Mouse (Mus musculus) testis, postnatal 10 days (tissue): ENCODE measurements at regions not wholly inside any gene's neighbourhood (a gene's known extent, or its start where the extent isn't known, plus 50 kb on each side); places are given as distances from the start of the nearest gene placed in this dataset.

Experiments
- DNase-seq: peaks from one replicate; pipeline ENCODE4 v3.0.0; 2021; ENCODE audit warnings: low spot score

DNA sequence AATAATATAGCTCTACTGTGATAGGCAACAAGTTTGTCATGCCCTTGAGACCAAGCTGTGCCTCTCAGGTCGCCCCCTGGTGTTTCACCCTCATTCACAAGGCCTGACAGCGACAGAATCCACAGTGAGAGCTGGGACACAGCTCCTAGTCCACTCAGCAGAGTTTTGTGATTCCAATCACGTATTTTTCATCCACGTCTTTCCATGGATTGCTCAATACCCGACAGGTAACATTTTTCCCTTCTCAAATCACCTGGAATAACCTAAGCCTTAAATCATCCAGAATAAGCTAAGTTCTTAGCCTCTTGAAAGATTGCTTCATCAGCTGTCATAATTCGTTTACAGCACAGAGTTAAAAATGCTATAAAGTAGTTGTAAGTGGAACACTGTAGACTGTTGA lies 211.3 kb downstream of the Ccdc91 start:
- peak; percentile 43 for DNase-seq

DNA sequence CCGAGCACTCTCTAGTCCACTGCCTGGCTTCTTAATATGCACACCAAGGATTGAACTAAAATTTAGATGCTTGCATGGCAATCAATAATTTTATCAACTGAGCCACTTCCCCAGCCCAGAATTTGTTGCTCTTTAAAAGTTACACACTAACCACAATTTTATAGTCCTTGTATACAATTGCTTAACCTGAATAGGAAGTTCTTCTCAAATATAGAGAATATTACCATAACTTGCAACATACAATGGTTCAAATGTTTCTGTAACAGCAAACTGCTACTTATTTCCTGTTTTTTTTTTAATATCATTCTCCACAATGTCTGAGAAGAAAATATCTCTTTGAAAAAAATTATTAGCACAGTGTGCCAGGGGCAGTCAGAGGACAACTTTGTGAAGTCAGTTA lies 222.6 kb downstream of the Ccdc91 start:
- DNase-seq = no peak

DNA sequence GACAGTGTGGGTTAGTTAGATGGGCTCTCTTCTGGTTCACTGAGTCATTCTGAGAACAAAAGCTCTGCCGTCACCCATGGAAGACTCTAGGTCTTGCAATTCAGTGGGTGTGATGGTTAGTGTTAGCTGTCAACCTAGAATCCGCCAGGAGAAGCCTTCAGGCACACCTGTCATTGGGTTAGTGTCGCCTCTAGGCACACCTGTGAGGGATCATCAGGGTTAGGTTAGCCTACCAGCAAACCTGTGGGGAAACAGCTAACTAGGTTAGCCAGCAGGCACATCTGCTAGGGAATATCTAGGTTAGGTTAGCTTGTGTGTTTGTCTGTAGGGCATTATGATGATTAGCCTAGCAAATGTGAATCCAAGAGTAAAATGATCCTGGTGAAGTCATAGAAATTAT lies 223.8 kb downstream of the Ccdc91 start:
- DNase-seq = no peak

DNA sequence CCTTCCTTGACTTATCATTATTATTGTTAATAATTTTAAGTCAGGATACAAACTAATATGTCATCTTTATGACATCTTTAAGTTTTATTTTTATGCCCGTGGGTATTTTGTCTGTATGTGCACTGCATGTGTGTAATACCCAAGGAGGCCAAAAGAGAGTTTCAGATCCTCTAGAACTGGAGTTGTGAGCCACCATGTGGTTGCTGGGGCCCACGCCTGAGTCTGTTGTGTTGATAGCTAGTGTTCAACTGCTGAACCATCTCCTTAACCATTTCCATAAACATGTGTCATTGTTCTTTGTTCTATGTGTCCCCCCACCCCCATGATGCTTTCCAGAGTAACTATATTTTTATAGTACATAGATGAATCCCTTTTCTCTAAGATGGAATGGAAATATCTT lies 225.0 kb downstream of the Ccdc91 start:
- DNase-seq = no peak

DNA sequence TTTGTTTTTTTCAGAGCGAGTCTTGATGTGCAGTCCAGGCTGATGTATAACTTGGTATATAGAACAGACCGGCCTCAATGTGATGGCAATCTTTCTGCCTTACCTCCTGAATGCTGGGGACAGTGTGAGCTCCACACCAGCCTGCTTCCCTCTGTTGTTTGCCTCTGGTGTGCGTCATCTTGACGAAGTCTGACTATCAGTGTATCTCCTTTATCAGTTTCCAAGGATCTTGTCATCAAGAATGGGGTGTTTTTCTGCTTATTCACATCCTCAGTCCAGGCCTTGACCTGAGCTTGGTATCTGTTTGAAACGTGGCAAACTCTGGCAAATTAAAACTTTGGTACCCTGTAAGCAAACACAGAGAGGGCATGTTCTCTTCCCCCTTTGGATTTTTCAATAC lies 226.3 kb downstream of the Ccdc91 start:
- no peak for DNase-seq

DNA sequence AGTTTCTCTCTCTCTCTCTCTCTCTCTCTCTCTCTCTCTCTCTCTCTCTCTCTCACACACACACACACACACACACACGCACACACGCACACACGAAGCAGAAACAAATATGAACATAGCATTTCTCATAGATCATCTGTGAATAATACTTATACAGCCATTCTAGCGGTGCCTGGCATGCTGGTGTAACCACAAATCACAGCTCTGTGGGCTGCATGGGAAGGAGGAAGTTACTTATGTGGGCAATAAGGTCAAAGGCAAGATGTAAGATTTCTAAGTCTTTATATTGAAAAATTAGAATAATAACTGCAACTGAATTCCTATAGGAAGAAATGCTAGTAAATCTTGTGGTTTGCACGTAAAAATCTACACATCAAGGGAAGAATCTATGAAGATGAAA lies 228.7 kb downstream of the Ccdc91 start:
- DNase-seq = no peak

DNA sequence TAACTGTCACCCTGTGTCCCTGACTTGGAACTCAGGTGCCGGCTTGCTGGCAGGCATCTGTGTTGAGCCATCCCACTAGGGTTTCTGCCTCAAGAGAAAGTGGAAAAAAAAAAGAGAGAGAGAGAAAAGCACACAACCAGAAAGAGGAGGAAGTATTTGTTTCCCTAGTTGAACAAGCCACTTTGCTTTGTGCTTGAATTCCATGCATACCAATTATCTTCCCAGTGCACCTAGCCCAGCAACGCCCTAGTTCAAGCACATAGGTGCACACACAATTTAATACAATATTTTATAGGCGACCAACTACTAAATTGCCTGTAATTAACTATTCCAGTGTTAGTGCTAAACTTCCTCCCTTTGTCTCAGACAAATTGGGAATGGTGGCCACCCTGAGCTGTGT lies 230.3 kb downstream of the Ccdc91 start:
- DNase-seq = no peak

DNA sequence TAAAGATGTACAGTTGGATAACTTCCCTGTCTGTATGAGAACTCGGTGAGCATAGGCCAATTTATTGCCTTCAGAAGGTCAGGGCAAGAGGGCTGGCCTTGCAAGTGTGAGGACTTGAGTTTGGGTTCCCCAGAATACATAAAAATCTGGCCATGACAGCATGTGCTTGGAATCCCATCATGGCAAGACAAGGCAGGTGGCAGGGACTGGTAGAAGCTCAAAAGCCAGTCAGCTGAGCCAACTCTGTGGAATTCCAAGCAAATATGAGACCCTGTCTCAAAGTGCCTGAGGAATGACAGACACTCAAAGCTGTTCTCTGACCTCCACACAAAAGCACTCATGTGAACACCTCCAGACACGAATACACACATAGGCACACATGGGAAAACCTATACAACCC lies 231.1 kb downstream of the Ccdc91 start:
- DNase-seq = no peak

DNA sequence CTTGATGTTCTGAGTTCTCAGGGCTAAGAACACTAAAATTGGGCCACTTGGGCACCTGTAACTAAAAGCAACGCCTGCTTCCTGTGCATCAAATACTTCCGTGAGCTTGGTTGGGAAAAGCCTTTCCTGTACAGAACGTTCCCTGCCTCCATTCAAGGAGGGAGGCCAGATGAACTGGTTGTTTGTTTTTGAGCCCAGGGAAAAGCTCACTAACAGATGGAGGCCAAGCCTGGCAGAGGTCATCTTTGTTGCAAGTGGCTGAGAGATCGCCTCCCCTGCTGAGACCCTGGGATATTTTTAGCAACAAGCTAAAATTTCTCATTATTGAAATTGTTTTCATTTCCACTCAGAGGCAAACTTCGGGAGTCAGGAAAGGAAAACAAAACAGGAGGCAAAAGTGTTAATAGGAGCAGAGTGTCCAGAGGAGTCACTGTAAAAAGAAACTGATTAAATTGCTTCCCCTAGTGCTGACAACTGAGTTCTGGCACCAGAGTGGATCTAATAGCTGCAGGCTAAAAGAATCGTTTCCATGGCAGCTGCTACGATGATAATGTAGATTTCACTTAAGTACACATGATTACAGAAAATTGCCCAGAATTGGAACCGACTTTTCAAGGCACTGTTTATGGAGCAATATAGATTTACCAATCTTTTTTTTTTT lies 242.6 kb downstream of the Ccdc91 start:
- no peak for DNase-seq

DNA sequence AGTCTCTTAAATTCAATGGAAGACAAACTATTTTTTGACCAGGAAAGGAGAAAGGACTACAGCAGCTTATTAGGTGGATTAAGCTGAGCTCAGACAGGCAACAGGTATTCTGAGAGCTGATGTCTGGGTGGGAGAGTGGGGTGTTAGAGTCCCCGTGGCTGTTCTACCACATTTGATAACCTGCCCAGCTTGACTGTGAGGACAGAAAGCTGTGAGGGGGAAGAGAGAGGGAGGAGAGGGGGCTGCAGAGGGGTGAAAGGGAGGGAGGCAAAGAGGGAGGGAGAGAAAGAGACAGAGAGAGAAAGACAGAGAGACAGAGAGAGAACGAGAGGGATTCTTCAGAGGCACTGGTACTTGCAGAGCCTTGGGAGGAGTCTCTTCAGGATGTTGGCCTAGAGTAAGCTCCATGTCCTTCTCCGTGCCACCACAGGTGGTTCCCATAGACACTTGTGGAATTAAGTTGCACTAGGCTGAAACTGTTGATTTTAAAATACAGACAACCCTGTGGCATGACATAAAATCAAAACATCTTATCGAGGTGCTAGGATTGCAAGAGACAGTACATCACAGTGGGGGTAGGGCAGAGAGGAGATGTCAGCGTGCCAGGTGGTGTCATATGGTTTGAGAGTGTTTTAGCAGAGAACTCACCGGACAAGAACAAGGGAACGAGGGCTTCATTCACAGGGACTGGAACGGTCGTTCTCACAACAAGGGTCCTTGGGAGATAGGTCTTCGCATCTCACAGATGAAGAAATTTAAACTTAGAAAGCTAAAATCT lies 243.3 kb downstream of the Ccdc91 start:
- no peak for DNase-seq

DNA sequence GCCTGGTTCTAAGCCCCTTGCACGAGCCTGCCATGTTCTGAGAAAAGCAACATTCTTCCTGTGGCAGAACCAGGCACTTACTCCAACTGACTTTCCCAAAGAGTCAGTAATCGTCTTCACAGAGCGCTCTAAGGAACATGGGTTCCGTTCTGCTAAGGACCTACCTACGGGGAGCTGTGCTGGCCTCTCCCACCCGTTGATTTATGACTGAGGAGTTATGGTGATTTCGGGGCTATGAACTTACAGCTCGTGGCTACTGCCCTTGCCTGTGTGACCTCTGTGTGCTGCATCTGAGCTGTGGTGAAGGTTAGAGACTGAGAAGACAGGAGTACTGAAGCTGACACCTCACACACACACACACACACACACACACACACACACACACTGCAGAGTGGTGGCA lies 243.9 kb downstream of the Ccdc91 start:
- DNase-seq = no peak

DNA sequence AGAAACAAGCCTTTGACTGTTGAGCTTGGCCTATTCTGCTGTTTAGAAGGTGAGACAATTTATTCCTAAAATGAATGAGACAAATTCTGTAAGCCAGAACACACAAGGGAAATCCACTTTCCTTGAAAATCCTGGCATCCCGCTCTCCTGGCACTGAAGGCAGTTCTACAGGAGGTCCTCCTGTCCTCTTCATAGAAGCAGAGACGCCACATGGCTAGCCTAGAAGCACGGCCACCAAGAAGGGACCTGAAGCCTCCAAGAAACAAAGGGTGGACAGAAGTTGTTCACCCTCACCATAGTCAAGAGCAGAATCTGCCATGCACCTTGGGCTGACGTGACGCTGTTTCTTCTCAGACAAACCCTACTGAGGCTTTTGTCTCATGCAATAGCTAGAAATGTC lies 247.7 kb downstream of the Ccdc91 start:
- no peak for DNase-seq

DNA sequence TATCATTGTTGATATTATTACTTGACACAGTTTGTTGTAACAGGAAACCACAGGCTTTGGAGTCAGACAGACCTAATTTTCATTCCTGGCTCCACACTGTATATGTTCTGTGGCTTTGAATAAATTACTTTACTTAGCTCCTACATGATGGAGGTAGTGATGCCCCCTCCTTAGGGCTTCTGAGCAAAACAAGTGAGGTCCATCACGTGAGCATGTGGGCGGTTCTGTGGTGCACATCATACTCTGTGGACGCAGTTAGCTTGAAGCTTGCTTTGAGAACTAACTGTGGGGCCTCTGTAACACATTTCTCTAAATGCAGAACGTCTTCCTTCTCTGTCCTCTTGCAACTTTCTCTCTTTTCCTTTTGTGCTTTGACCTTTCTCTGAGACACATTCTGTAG lies 251.4 kb downstream of the Ccdc91 start:
- DNase-seq = no peak

DNA sequence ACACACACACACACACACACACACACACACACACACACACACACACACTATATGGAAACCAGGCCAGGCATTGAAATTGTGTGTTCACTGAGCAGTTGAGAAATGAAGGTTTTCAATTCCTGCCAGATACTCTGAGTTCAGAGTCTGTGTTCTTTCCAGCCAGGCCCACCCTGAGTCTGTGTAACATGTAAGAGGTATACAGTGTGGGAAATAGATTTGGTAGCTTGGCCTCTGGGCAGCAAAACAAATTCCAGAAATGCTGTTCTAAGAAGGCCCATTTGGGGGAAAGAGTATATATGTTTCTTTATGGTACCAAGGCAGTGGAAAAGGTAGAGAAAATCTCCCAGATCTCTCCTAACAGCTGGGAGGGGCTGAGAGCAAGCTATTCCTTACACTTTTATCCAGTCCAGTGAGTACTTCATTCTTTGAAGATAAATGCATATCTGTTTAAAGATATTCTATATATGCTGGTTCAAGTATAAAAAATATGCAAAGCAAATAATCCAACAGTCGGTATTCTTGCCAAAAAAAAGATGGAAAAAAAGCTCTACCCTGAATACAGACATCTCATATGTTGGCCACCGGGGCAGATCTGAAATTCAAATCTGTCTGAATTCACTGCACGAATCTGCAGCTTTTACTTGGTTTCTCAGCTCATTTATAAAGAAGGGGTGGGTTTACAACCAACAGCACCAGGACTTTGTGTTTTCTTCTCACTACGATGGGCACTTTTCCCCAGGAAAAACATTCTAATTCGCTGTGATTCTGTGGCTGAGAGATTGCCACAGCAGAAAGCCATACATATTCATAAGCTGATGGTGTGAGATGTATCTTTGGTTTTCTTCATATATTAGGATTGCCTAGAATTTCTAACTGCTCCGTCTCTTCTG lies 252.3 kb downstream of the Ccdc91 start:
- DNase-seq = no peak

DNA sequence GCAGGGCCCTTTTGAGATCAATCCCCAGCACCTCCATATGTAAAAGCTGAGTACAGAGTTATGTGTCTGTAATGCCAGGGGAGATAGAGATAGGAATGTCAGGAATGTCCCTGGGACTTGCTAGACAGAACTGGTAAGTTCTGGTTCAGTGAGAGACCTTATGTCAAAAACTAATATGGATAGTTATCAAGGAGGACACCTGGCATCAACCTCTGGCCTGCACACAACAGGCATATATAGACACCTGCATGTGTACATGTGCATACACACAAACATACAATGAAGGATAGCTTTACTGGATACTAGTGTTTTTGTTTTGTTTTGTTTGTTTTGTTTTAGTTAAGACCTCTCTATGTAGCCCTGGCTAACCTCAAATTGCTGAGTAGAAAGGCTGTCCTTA lies 254.1 kb downstream of the Ccdc91 start:
- DNase-seq = no peak

DNA sequence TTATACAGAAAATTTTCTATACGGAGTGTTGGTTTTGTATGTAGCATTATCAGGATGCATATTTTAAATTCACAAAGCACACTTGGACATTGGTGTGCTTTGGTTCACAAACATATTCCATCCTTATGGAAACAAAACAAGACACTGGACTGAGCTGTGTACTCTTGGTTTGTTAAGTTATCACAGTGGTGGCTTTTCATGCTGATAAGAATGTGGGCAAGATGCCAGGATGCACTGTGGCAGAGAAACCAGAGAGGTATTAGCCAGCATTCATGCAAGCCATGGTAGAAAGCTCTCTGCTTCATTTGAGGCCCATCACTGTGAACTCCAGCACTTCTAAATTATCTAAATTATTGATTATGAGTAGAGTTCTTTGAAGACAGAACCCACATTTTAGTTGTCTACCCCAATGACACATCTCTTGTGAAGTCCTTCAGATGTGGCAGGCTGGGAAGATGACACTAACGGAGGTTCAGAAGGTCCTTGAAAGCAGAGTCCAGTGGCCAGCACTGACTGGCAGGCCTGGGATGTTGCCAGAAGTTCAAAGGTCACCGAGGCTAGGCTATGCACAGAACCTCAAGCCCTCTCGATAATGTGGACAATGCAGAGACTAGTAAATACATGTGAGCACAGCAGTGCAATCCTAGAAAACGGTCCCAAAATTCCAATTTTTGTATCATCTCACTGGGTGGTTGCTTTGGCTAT lies 263.1 kb downstream of the Ccdc91 start:
- peak; percentile 43 for DNase-seq

DNA sequence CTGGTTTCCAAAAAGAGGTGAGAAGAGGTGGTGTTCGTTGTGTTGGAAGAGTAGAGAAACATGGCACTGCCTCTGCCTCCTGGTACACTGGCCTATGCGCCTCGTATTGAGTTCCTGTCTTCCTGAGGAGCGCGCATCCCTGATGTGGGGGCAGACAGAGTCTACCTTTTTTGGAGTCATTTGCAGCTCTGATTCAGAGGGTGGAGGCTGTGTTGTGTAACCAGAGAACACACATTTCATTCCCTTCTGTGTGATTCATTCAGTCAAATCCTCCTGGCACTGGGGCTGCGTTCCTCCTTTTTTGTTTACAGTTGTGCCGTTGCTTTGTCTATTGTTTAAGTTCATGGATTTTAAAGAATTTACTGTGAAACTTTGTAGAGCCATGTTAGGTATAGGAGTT lies 265.8 kb downstream of the Ccdc91 start:
- DNase-seq = no peak

DNA sequence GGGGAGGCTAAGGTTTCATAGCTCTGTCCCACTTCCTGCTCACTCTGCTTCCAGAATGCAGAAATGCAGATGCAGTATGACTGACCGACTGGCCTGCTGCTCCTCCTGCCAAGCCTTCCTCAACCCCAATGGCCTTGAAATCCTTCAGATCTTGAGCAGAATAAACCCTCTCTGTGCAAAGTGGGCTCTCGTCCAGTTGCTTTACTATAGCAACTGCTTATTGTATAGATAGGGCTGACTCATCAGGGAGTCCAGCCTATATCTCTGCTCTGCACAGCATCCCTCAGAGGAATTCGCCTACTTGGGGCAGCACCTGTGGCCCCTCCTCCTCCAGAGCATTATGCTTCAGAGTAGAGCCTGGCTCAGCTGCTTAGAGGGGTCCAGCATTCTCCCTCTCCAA lies 268.5 kb downstream of the Ccdc91 start:
- DNase-seq = no peak

DNA sequence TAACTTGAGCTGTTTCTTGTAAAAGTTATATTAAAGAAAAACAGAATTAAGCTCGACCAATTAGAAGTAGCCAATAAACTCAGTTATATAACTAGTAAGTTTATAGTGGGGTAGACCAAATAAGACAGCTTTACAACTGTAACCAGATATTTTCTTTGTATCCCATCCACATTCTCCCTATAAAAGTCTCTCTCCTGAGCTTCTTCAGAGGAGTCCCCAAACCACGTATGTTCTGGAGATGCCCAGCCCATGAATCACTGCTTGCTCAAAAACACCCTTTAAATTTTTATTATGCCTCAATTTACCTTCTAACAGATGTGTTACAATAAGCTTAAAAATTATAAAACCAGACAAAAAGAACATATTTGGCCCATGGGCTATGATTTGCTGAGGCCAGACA lies 270.1 kb downstream of the Ccdc91 start:
- no peak for DNase-seq

DNA sequence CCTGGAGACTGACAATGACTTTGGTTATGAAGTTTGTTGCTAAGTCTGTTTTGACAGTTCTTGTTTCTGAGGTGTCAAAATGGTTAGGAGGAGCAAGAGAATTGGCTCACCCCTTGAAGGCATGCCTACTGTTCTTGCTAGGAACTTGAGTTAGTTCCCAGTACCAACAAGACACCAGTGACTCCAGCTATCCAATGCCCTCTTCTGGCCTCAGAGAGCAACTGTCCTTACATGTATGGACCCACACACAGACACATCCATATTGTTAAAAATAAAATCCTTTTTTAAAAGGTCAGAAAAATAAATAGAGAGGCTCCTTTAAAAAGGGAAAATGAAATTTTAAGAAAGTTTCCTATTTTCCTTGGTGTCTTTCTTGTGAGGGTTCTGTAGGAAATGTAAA lies 272.3 kb downstream of the Ccdc91 start:
- DNase-seq = no peak

DNA sequence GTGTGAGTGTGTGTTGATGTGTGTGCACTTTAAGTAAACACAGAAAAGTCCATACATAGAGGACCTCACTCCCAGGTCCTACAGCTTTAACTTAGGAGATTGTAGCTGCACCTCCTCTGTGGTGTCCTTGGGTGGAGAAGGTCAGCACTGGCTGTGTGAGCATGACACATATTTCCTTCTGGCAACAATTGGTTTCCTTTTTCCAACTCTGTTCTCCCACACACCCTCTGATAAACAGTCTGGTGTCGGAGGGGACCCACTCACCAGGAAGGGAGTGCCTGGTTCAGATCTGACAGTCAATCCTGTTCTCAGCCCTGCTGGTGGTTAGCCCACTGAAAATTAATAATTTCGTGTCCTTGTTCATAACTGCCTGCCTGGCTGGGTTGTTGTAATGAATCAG lies 276.7 kb downstream of the Ccdc91 start:
- DNase-seq = no peak

DNA sequence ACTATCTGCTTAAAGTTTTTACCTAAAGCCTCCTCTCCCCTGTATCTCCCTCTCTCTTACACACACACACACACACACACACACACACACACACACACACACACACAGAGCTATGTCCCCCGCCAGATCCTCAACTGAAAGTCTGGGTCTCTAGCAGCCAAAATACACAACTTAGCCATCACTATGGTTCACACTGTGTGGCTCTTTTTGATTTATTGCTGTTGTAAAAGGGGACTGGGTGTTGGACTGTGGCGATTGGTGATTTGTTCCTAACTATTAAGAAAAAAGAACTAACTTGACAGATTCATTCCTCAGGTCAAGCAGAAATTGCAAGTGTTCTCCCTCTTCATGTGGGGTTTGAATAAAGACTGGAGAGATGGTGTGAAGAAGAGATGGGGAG lies 278.2 kb downstream of the Ccdc91 start:
- DNase-seq = no peak
